Mouse (Mus musculus) thymus, postnatal 25 days (tissue): ENCODE measurements at regions not wholly inside any gene's neighbourhood (a gene's known extent, or its start where the extent isn't known, plus 50 kb on each side); places are given as distances from the start of the nearest gene placed in this dataset.
"Not testable (repeated sequence)": the region's sequence is repeated elsewhere in the genome, so short reads cannot be mapped to it uniquely, and the experiment has no call there.

ENCODE experiments used
- DNase-seq: peaks from one replicate; pipeline ENCODE4 v3.0.0; 2022

GRCm38 (mm10) chr6:47679946-47680345 is 84.8 kb upstream of the Ezh2 start:
- DNase-seq = not testable (repeated sequence)

DNA sequence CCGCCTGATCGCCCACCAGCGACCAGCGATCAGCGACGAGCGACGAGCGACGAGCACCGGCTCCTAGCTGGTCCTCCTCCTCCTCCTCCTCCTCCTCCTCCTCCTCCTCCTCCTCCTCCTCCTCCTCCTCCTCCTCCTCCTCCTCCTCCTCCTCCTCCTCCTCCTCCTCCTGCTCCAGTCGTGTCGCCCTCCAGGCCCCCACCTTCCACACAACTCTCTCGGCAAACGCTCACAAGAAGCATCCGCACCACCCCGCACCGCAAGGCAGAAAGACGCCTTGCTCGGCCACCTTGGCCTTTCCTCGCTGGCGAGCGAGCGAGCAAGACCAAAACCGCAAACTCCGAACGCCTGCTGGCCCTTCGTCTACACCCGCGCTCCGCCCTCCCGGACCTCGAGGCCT is 77.6 kb upstream of the Ezh2 start:
- peak; percentile 41 for DNase-seq

DNA sequence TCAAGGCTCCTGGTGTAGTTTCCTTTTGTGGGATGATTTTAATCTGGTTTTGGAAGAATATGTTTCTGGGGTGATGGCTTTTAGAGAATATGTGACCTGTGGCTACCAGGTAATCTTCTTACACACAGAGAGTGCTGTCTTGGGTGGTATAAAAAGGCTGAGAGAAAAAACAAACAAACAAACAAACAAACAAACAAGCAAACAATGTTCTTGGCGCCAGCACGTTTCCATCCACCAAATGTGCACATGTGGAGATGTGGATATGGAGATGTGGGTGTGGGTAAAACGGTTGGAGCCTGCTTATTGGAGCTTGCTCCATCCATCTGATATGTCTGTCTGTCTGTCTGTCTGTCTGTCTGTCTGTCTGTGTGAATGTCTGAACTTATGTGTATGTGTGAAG is 57.7 kb upstream of the Ezh2 start:
- DNase-seq = peak; percentile 33

DNA sequence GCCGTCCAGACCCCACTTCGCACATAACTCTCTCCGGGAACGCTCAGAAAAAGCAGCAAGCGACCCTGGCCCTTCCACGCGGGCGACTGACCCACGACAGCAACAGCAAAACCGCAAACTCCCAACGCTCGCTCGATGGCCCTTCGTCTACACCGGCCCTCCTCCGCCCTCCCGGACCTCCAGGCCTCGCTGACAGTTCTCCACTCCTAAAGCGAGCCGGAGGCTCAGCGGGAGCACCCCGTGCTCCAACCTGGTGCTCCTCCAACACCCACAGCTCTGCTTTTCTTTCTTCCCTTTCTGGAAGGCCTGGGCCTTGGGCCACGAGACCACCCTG is 56.2 kb upstream of the Ezh2 start:
- DNase-seq = not testable (repeated sequence)

DNA sequence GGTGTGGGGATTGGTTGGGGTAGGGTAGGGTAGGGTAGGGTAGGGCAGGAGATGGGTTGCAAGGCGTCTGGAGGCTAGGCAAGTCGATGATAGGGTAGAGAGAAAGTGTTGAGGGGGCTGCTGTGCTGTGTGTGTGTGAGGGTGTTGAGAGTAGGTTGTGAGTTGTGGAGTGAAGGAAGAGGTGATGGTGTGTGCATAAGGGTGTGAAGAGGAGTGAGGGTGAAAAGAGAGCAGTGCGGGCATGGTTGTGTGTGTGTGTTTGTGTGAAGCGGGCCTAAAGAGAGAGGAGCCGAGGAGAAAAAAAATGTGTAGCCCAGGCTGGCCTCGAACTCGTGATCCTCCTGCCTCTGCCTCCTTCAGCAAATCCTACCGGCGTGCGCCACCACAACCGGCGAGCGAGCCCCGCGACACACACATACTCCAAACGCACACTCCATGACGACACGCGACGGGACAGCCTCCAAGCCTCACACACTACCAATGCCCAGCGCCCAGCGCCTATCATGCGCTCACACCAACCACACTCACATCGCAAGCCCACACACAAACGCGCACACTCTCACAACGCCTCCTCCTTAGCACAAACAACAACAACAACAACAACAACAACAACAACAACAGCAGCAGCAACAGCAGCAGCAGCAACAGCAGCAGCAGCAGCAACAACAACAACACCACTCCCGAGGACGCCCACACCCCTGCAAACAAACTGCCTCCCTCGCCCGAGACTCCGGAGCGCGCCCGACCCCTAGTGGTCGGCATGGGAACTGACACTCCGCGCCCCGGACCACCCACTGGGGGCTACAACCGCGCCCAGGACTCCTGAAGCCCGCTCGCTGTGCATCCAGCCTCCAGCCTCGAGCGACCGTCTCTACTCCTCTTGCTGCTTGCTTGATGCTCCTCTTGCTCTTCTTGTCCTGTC is 55.6 kb upstream of the Ezh2 start:
- DNase-seq = peak; percentile 97

DNA sequence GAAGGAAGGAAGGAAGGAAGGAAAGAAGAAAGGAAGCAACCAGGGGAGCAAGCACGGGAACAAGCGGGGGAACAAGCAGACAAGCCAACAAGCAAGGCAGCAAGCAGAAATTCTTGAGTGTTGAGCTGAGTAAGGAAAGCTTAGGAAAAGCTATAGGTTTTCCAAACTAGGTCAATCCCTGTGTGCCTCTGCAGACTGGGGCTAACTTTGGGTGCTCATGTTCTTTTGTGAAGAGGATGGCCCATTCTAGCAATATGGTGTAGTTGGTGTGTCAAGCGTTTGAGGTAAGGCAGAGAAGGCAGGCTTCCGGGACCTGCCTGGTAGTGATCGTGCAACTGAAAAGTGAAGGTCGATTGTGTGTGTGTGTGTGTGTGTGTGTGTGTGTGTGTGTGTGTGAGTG is 54.8 kb upstream of the Ezh2 start:
- DNase-seq = no peak

- DNase-seq = no peak
These were observed 54.4 kb upstream of the Ezh2 start for GRCm38 (mm10) chr6:47649451-47649931.

GRCm38 (mm10) chr6:47648899-47649298 is 53.8 kb upstream of the Ezh2 start:
- DNase-seq = no peak

DNA sequence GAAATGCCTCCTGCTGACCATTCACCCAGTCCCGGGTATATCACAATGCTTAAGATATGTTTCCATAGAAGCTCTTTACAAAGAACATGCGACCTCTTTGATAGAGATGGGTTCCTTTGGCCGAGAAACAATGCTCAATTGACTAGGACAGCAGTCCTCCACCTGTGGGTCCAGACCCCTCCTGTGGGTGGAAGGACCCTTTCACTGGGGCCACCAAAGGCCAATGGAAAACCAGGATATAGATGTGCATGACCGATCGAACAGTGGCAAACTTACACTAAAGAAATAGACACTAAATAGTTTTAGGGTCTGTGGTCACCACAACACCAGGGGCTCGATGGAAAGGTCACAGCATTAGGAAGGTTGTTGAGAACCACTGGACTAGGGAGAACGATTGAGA is 53.2 kb upstream of the Ezh2 start:
- no peak for DNase-seq

- no peak for DNase-seq
These were observed 52.7 kb upstream of the Ezh2 start for GRCm38 (mm10) chr6:47647876-47648275.

- no peak for DNase-seq
These were observed 51.8 kb upstream of the Ezh2 start for GRCm38 (mm10) chr6:47646731-47647567.

GRCm38 (mm10) chr6:47646022-47646421 is 50.9 kb upstream of the Ezh2 start:
- no peak for DNase-seq
